Mouse (Mus musculus) heart, embryonic 14.5 days (tissue): Measurements from ENCODE around the gene Mogs. TPM values are rescaled to one million over a fixed set of nuclear protein-coding genes. Genes with fewer than 3 reads are reported as not detected.

Source experiments
- ATAC-seq: fragments of 200-750 bp; cut with Nextera tagmentation; 2 replicates; pipeline ENCODE4 v1.8.0; 2017; ENCODE audit warnings: low read depth, moderate TSS enrichment; ENCODE audit not compliant: insufficient number of reproducible peaks, insufficient read depth, low FRiP score
- H3K27ac ChIP-seq, 2 experiments: fragments of 200-500 bp in 1 of 2; fragments of 300-500 bp in 1 of 2; sonication (generic) in 1 of 2; replicated peaks in 1 of 2; 2 replicates each; pipeline ENCODE4 v1.5.1; 2012 to 2014; ENCODE audit warnings: low read depth in 2 of 2, low read length in 2 of 2, control low read depth in 1 of 2, mild to moderate bottlenecking in 1 of 2, mixed read lengths in 1 of 2; ENCODE audit not compliant: control insufficient read depth in 1 of 2, insufficient read depth in 1 of 2
- H3K27me3 ChIP-seq: fragments of 300-500 bp; sonication (generic); 2 replicates; pipeline ENCODE4 v1.6.1; 2014; ENCODE audit warnings: mild to moderate bottlenecking, low read length, control low read depth; ENCODE audit not compliant: control insufficient read depth, insufficient read depth
- H3K36me3 ChIP-seq: fragments of 300-500 bp; sonication (generic); 2 replicates; pipeline ENCODE4 v1.6.1; 2014; ENCODE audit warnings: mild to moderate bottlenecking, control low read depth, low read length, mixed read lengths; ENCODE audit not compliant: control insufficient read depth, insufficient read depth
- H3K4me1 ChIP-seq, 2 experiments: fragments of 200-500 bp in 1 of 2; fragments of 300-500 bp in 1 of 2; sonication (generic) in 1 of 2; 2 replicates each; pipeline ENCODE4 v1.6.1; 2012 to 2014; ENCODE audit warnings: low read length in 2 of 2, control low read depth in 1 of 2, mixed read lengths in 1 of 2; ENCODE audit not compliant: control insufficient read depth in 2 of 2, insufficient read depth in 2 of 2
- H3K4me2 ChIP-seq: fragments of 300-500 bp; sonication (generic); 2 replicates; pipeline ENCODE4 v1.6.1; 2014; ENCODE audit warnings: mild to moderate bottlenecking, low read length
- H3K4me3 ChIP-seq, 2 experiments: fragments of 200-500 bp in 1 of 2; fragments of 300-500 bp in 1 of 2; sonication (generic) in 1 of 2; 2 replicates each; pipeline ENCODE4 v1.5.1; 2012 to 2014; ENCODE audit warnings: low read length in 2 of 2, mild to moderate bottlenecking in 2 of 2, control low read depth in 1 of 2, low read depth in 1 of 2, moderate library complexity in 1 of 2; ENCODE audit not compliant: control insufficient read depth in 1 of 2, insufficient read depth in 1 of 2
- H3K9ac ChIP-seq: fragments of 300-500 bp; sonication (generic); 2 replicates; pipeline ENCODE4 v1.6.1; 2014; ENCODE audit warnings: mild to moderate bottlenecking, low read length
- H3K9me3 ChIP-seq: fragments of 300-500 bp; sonication (generic); 2 replicates; pipeline ENCODE4 v1.6.1; 2016; ENCODE audit warnings: low read length, control low read depth; ENCODE audit not compliant: control insufficient read depth
- WGBS: fragments of 180-500 bp; shearing (Covaris S2); extraction: QIAGEN DNeasy Blood & Tissue Kit; methylation state at CpG from one replicate; pipeline ENCODE4 v1.1.7; 2014; 5-methylcytosine and 5-hydroxymethylcytosine counted together
- polyA plus RNA-seq: library from polyadenylated mRNA; unstranded; fragments of >200 nt; fragmentation: Nextera tagmentation; extraction: Ambion mirVana; gene quantifications from 2 replicates; pipeline ENCODE4 v1.2.1, GENCODE M21; 2014

Gene Mogs
- polyA plus RNA-seq, 1 experiment from 2014 or later = 21.6 TPM

DNA sequence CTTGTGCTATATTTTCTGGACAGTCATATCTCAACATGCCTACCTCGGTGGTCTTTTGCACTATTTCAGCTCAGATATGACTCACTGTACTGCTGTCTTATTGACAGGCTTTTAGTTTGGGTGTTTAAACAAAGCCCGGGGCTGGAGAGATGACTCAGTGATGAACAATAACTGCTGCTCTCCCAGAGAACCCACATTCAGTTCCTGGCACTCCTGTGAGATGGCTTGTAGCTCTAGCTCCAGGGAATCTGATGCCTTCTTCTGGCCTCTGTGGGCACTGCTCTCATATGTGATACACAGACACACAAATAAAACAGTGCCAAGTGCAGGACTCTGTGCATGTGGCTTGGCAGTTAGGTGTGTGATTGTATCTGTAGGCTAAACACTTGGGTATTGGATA, 29.9 kb downstream of the Mogs start:
- whole genome bisulfite sequencing = 62% methylated on average over 2 of the region's 2 CpGs
- H3K4me1 ChIP-seq = peaks cover 14 to 16% of the 10 kb centered on the region in 2 experiments
- peak overlapping the region in 1 of 2 experiments; percentile 48; a peak in 1 of 4 replicates for H3K27ac ChIP-seq
- no peak for ATAC-seq
- H3K9me3 ChIP-seq = no peaks in the 10 kb centered on the region
- no peak overlapping the region for H3K9ac ChIP-seq
- H3K27me3 ChIP-seq = no peaks in the 10 kb centered on the region
- no peak overlapping the region for H3K4me3 ChIP-seq
- H3K36me3 ChIP-seq = peaks cover 41% of the 10 kb centered on the region
- no peak overlapping the region for H3K4me2 ChIP-seq

DNA sequence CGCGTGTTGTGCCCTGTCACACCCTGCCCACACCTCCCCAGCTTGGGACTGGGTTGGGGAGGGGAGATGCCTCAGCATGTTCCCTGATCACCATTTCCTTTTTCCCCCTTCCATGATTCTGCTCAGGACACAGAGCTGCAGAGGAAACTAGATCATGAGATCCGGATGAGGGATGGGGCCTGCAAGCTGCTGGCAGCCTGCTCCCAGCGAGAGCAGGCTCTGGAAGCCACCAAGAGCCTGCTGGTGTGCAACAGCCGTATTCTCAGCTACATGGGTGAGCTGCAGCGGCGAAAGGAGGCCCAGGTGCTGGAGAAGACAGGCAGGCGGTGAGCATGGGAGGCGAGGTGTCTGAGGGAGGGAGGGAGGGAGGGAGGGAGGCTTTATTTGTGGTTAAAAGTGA, 30.5 kb downstream of the Mogs start:
- H3K4me1 ChIP-seq = peaks cover 14 to 16% of the 10 kb centered on the region in 2 experiments
- no peaks in the 10 kb centered on the region for H3K9me3 ChIP-seq
- H3K27me3 ChIP-seq = no peaks in the 10 kb centered on the region
- H3K27ac ChIP-seq = peak overlapping the region; percentile 34 to 48
- H3K4me2 ChIP-seq = no peak overlapping the region
- H3K36me3 ChIP-seq = peaks cover 41% of the 10 kb centered on the region
- no peak for ATAC-seq
- no peak overlapping the region for H3K9ac ChIP-seq
- 55% methylated on average over 9 of the region's 9 CpGs for WGBS
- no peak overlapping the region for H3K4me3 ChIP-seq

- Histone ChIP-seq H3K9ac (no peak overlapping the region), H3K9me3 (no peaks in the 10 kb centered on the region), H3K4me2 (no peak overlapping the region), H3K4me3 (no peak overlapping the region), H3K4me1 (peaks cover 5 to 12% of the 10 kb centered on the region in 2 experiments; a peak in 2 of 4 replicates), H3K27ac (no peak overlapping the region), H3K27me3 (no peaks in the 10 kb centered on the region), H3K36me3 (peaks cover 50% of the 10 kb centered on the region)
- WGBS = 56% methylated on average over 7 of the region's 7 CpGs
- no peak for ATAC-seq
Observed at GRCm38 (mm10) chr6:83147280-83147679, 32.0 kb downstream of the Mogs start.

- no peak overlapping the region for H3K9ac ChIP-seq
- peaks cover 53% of the 10 kb centered on the region for H3K36me3 ChIP-seq
- no peak overlapping the region for H3K4me2 ChIP-seq
- no peaks in the 10 kb centered on the region for H3K9me3 ChIP-seq
- peaks cover 5% of the 10 kb centered on the region in 2 experiments; a peak in 2 of 4 replicates for H3K4me1 ChIP-seq
- H3K4me3 ChIP-seq = no peak overlapping the region
- ATAC-seq = no peak
- no peaks in the 10 kb centered on the region for H3K27me3 ChIP-seq
- H3K27ac ChIP-seq = no peak overlapping the region
- 28% methylated on average over 8 of the region's 8 CpGs for WGBS
Observed at GRCm38 (mm10) chr6:83151721-83152120, 36.4 kb downstream of the Mogs start.

GRCm38 (mm10) chr6:83153038-83153437, 37.7 kb downstream of the Mogs start:
- Histone ChIP-seq H3K4me3 (no peak overlapping the region), H3K9ac (no peak overlapping the region), H3K36me3 (peaks cover 40% of the 10 kb centered on the region), H3K4me1 (peaks cover 5% of the 10 kb centered on the region in 2 experiments; a peak in 2 of 4 replicates), H3K27me3 (no peaks in the 10 kb centered on the region), H3K27ac (no peak overlapping the region), H3K9me3 (no peaks in the 10 kb centered on the region), H3K4me2 (no peak overlapping the region)
- 84% methylated on average over 12 of the region's 12 CpGs for WGBS
- ATAC-seq = peak; percentile 15; the same call in 1 of the 2 replicates

- Histone ChIP-seq H3K9me3 (no peaks in the 10 kb centered on the region), H3K36me3 (peaks cover 35% of the 10 kb centered on the region), H3K4me2 (no peak overlapping the region), H3K27me3 (no peaks in the 10 kb centered on the region), H3K4me1 (peaks cover 5% of the 10 kb centered on the region in 2 experiments; a peak in 2 of 4 replicates), H3K27ac (no peak overlapping the region), H3K4me3 (no peak overlapping the region), H3K9ac (no peak overlapping the region)
- no peak for ATAC-seq
- WGBS = 60% methylated on average over 5 of the region's 5 CpGs
Observed at GRCm38 (mm10) chr6:83153485-83153884, 38.2 kb downstream of the Mogs start.

- H3K9ac ChIP-seq = peak overlapping the region; percentile 70
- ATAC-seq = no peak
- H3K27me3 ChIP-seq = peaks cover 9% of the 10 kb centered on the region
- H3K27ac ChIP-seq = no peak overlapping the region
- H3K9me3 ChIP-seq = no peaks in the 10 kb centered on the region
- H3K4me3 ChIP-seq = peak overlapping the region; percentile 51 to 60
- peak overlapping the region; percentile 90 for H3K4me2 ChIP-seq
- H3K36me3 ChIP-seq = peaks cover 19% of the 10 kb centered on the region
- H3K4me1 ChIP-seq = peaks cover 5% of the 10 kb centered on the region in 2 experiments; a peak in 2 of 4 replicates
- 8% methylated on average over 23 of the region's 23 CpGs for WGBS
Observed at GRCm38 (mm10) chr6:83155552-83156238, 40.4 kb downstream of the Mogs start.
